Mouse (Mus musculus) kidney, embryonic 16.5 days (tissue): ENCODE results near the gene Plscr2. TPM values are rescaled to one million over a fixed set of nuclear protein-coding genes. Genes with fewer than 3 reads are reported as not detected.

ENCODE experiments used
- ATAC-seq: fragments of 200-750 bp; cut with Nextera tagmentation; 2 replicates; pipeline ENCODE4 v1.8.0; 2017; ENCODE audit warnings: moderate TSS enrichment; ENCODE audit not compliant: low FRiP score, low TSS enrichment
- H3K27ac ChIP-seq: fragments of 300-500 bp; sonication (generic); 2 replicates; pipeline ENCODE4 v1.5.1; 2014; ENCODE audit warnings: low read length
- H3K27me3 ChIP-seq: fragments of 300-500 bp; sonication (generic); 2 replicates; pipeline ENCODE4 v1.6.1; 2014; ENCODE audit warnings: low read length, control low read depth, mixed read lengths; ENCODE audit not compliant: insufficient read depth
- H3K36me3 ChIP-seq: fragments of 300-500 bp; sonication (generic); 2 replicates; pipeline ENCODE4 v1.6.1; 2014; ENCODE audit warnings: low read length, control low read depth, mixed read lengths; ENCODE audit not compliant: insufficient read depth
- H3K4me1 ChIP-seq: fragments of 300-500 bp; sonication (generic); 2 replicates; pipeline ENCODE4 v1.6.1; 2014; ENCODE audit warnings: low read length, control low read depth, mixed read lengths; ENCODE audit not compliant: insufficient read depth
- H3K4me2 ChIP-seq: fragments of 300-500 bp; sonication (generic); replicated peaks from 2 replicates; pipeline ENCODE4 v1.6.1; 2014; ENCODE audit warnings: low read depth, low read length
- H3K4me3 ChIP-seq: fragments of 300-500 bp; sonication (generic); 2 replicates; pipeline ENCODE4 v1.5.1; 2014; ENCODE audit warnings: mild to moderate bottlenecking, low read length
- H3K9ac ChIP-seq: fragments of 300-500 bp; sonication (generic); replicated peaks from 2 replicates; pipeline ENCODE4 v1.6.1; 2014; ENCODE audit warnings: low read length
- H3K9me3 ChIP-seq: fragments of 300-500 bp; sonication (generic); 2 replicates; pipeline ENCODE4 v1.6.1; 2016; ENCODE audit warnings: low read length, control low read depth
- WGBS: fragments of 180-500 bp; shearing (Covaris S2); extraction: QIAGEN DNeasy Blood & Tissue Kit; methylation state at CpG from one replicate; pipeline ENCODE4 v1.1.7; 2014; 5-methylcytosine and 5-hydroxymethylcytosine counted together
- microRNA-seq: library from miRNA; unstranded; fragments of <30 nt; microRNA quantifications from one replicate; pipeline ENCODE4, GENCODE M21; 2016
- polyA plus RNA-seq: library from polyadenylated mRNA; unstranded; fragments of >200 nt; fragmentation: Nextera tagmentation; extraction: Ambion mirVana; gene quantifications from 2 replicates; pipeline ENCODE4 v1.2.1, GENCODE M21; 2015

Gene Plscr2
- polyA plus RNA-seq, 1 experiment from 2014 or later = 47.8 TPM

DNA sequence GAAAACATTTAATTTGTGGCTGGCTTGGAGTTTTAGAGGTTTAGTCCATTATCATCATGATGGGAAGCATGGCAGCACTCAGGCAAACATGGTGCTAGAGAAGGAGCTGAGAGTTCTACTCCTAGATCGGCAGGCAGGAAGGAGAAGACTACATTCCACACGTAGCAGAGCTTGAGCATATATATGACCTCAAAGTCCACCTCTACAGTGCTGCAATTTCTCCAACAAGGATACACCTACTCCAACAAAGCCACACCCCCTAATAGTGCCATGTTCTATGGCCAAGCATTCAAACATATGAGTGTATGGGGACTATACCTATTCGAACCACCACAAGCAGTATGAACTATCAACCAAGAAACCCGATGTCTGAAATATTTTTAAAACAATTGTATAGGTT lies 56.0 kb downstream of the Plscr2 start:
- Histone ChIP-seq H3K27me3 (no peaks in the 10 kb centered on the region), H3K9ac (no peak overlapping the region), H3K4me2 (no peak overlapping the region), H3K9me3 (no peaks in the 10 kb centered on the region), H3K4me3 (no peak overlapping the region), H3K4me1 (no peaks in the 10 kb centered on the region), H3K36me3 (no peaks in the 10 kb centered on the region), H3K27ac (no peak overlapping the region)
- 89% methylated on average over 4 of the region's 4 CpGs for WGBS
- no peak for ATAC-seq

DNA sequence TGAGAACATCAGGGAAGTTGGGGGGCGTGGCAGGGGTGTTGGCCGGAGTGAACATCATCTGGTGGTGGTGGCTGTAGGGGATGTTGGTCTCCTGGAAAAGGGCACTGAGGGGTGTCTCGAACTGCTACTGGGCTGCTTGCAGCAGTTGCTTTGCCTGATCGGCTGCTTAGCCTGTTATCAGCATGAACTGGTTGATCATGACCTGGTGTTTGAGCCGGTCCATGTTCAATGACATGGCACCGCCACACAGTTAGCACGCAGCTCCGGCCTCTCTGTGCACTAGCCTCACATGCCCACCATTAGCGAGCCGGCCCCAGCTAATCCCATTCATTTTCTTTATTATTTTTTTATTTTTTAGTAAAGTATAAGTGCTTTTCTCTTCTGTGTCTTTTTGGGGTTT lies 59.4 kb downstream of the Plscr2 start:
- H3K4me3 ChIP-seq = no peak overlapping the region
- no peak overlapping the region for H3K27ac ChIP-seq
- H3K9me3 ChIP-seq = no peaks in the 10 kb centered on the region
- H3K9ac ChIP-seq = no peak overlapping the region
- H3K4me1 ChIP-seq = no peaks in the 10 kb centered on the region
- no peaks in the 10 kb centered on the region for H3K27me3 ChIP-seq
- ATAC-seq = no peak
- H3K36me3 ChIP-seq = no peaks in the 10 kb centered on the region
- 91% methylated on average over 10 of the region's 10 CpGs for WGBS
- no peak overlapping the region for H3K4me2 ChIP-seq

DNA sequence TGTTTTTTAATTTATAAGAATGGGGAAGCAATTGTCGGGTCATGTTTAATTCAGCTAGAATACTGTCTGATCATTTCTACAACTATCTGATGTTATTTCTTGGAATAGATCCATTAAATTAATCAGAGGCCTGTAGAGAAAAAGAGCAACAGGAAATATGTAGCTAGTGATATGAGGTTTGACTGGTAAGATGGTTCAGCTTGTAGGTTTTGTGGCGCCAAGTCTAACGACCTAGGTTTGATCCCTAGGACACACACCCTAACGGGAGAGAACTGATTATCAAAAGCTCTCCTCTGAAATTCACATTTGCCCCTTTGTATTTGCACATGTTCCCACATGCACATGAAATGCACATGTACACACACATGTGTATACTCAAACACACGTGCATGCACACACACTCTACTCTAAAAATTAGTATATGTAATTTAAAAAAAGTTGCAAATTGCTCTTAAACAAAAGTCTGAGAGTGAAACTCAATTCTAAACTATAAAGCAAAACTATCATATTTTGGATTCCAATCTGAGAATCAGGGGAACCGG lies 59.9 kb downstream of the Plscr2 start:
- no peaks in the 10 kb centered on the region for H3K4me1 ChIP-seq
- H3K27ac ChIP-seq = no peak overlapping the region
- WGBS = 83% methylated on average over 6 of the region's 6 CpGs
- H3K27me3 ChIP-seq = no peaks in the 10 kb centered on the region
- H3K9me3 ChIP-seq = no peaks in the 10 kb centered on the region
- no peak overlapping the region for H3K4me3 ChIP-seq
- no peak overlapping the region for H3K4me2 ChIP-seq
- no peak overlapping the region for H3K9ac ChIP-seq
- no peaks in the 10 kb centered on the region for H3K36me3 ChIP-seq
- ATAC-seq = no peak

DNA sequence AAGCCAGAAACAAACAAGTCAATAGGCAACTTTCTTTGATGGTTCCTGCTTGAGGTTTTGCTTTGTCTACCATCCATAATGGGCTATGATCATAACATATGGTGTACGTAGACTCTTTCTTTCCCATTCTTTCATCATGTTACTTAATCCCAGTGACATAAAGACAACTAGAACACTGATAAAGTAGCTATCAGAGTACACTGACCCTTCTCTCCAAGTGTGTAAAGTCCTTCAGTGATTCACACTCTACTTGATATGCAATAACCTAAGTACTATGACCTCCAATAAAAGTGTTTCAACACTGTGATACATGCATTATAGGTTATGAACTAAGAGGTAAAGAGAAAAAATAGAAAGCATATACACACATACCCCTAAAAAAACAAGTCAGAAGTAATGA lies 61.7 kb downstream of the Plscr2 start:
- H3K9ac ChIP-seq = no peak overlapping the region
- H3K4me1 ChIP-seq = no peaks in the 10 kb centered on the region
- no peak overlapping the region for H3K4me3 ChIP-seq
- H3K4me2 ChIP-seq = no peak overlapping the region
- H3K36me3 ChIP-seq = no peaks in the 10 kb centered on the region
- no peak overlapping the region for H3K27ac ChIP-seq
- H3K9me3 ChIP-seq = no peaks in the 10 kb centered on the region
- no peaks in the 10 kb centered on the region for H3K27me3 ChIP-seq
- WGBS = 96% methylated on average over 1 of the region's 1 CpGs
- ATAC-seq = no peak

DNA sequence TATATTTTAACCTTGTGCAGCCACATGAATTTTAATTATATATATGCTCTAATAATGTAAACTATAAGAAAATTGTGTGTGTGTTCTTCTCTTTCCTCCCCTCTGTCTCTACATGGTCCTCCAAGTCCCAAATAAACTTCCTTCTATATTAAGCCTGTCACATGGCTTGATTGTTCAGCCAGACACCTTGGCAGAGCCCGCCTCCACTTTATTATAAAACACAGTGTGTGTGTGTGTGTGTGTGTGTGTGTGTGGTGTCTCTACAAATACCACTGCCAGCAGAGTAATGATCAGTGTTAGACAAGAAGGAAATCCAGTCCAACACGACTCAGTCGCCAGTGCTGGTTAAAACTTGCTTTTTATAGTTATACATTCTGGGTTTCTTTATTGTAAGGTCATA lies 62.3 kb downstream of the Plscr2 start:
- ATAC-seq = no peak
- 86% methylated on average over 3 of the region's 3 CpGs for WGBS
- Histone ChIP-seq H3K27me3 (no peaks in the 10 kb centered on the region), H3K9ac (no peak overlapping the region), H3K36me3 (no peaks in the 10 kb centered on the region), H3K4me2 (no peak overlapping the region), H3K9me3 (no peaks in the 10 kb centered on the region), H3K4me3 (no peak overlapping the region), H3K4me1 (no peaks in the 10 kb centered on the region), H3K27ac (no peak overlapping the region)

DNA sequence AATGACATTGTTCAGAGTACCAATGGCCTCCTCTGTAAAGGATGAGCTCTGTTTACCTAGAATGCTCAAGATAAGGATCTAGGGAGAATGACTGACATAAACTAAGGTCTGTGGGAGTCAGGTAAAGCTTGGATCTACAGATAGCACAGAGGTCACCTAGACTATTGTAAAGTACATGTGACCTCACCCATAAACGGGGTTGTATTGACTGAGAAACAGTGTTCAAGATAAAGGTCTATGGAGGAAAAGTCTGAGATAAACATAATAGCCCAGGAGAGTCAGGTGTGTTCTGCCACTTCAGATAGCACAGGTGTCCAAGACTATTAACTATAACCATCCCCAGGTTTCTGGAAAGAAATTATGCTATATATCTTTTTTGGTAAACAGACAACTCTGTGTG lies 63.6 kb downstream of the Plscr2 start:
- Histone ChIP-seq H3K4me2 (no peak overlapping the region), H3K27me3 (no peaks in the 10 kb centered on the region), H3K27ac (no peak overlapping the region), H3K9ac (no peak overlapping the region), H3K4me1 (no peaks in the 10 kb centered on the region), H3K9me3 (no peaks in the 10 kb centered on the region), H3K36me3 (no peaks in the 10 kb centered on the region), H3K4me3 (no peak overlapping the region)
- 46% methylated on average over 1 of the region's 1 CpGs for WGBS
- ATAC-seq = no peak

Small RNA genes within 50 kb of the gene (microRNA-seq; reads per million reads assigned to microRNA genes)
- not detected for gene Mir6386

Other genes starting within 250 kb of the Plscr2 start
- gene Plscr5, start 82.7 kb upstream of the Plscr2 start, polyA plus RNA-seq = not detected in 2 replicates
- 82.2 and 82.5 TPM in 2 replicates for gene Plscr1, start 25.9 kb upstream of the Plscr2 start, polyA plus RNA-seq
- gene 1700057G04Rik, start 33.8 kb downstream of the Plscr2 start, polyA plus RNA-seq = not detected in 2 replicates
- 4.5 and 4.9 TPM in 2 replicates for gene Plscr4, start 181.8 kb downstream of the Plscr2 start, polyA plus RNA-seq